Mouse (Mus musculus): ENCODE measurements around the gene Slc48a1. TPM values are rescaled to one million over a fixed set of nuclear protein-coding genes. Genes with fewer than 3 reads are reported as not detected.
A peak's percentile ranks its signal among the peaks of the same experiment; 100 is the strongest.

The Slc48a1 gene
- polyA plus RNA-seq, 1 experiment from 2014 or later = 42.2 TPM

GRCm38 (mm10) chr15:97809942-97810341 is 31.6 kb downstream of the Slc48a1 start:
- Histone ChIP-seq H3K4me2 (no peak overlapping the region), H3K36me3 (peaks cover 59% of the 10 kb centered on the region), H3K27me3 (no peaks in the 10 kb centered on the region), H3K9ac (no peak overlapping the region), H3K4me3 (no peak overlapping the region), H3K4me1 (peaks cover 30% of the 10 kb centered on the region), H3K9me3 (no peaks in the 10 kb centered on the region), H3K27ac (no peak overlapping the region)
- ATAC-seq (ENCODE audit: borderline replicate concordance, extremely low read depth, low FRiP score, low TSS enrichment) = no peak
- WGBS = 88% methylated on average over 5 of the region's 5 CpGs

GRCm38 (mm10) chr15:97810399-97810798 is 32.1 kb downstream of the Slc48a1 start:
- H3K4me2 ChIP-seq = no peak overlapping the region
- no peaks in the 10 kb centered on the region for H3K9me3 ChIP-seq
- H3K36me3 ChIP-seq = peaks cover 56% of the 10 kb centered on the region
- no peak overlapping the region for H3K9ac ChIP-seq
- WGBS = 90% methylated on average over 5 of the region's 5 CpGs
- H3K4me1 ChIP-seq = peaks cover 30% of the 10 kb centered on the region
- ATAC-seq (ENCODE audit: borderline replicate concordance, extremely low read depth, low FRiP score, low TSS enrichment) = no peak
- H3K27ac ChIP-seq = no peak overlapping the region
- no peaks in the 10 kb centered on the region for H3K27me3 ChIP-seq
- H3K4me3 ChIP-seq = no peak overlapping the region

DNA sequence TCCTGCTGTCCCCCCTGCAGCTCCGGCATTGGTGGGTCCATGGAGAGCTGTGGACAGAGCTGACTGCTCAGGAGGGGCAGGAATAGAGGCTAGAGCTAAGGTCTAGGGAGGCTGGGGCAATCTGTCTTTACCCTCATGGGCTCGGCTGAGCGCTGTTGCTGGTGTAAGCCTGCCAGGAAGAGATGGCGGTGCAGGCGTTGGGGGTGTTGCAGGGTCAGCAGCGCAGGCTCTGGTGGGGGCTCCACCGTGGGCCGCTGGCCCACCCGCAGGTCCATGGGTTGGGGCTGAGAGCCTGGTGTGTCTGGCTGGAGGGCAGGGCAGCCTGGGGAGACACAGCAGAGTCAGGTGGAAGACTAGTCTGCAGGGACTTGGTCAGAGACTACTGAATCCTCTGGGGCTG is 33.0 kb downstream of the Slc48a1 start:
- Histone ChIP-seq H3K27ac (no peak overlapping the region), H3K27me3 (no peaks in the 10 kb centered on the region), H3K9me3 (no peaks in the 10 kb centered on the region), H3K4me1 (peaks cover 30% of the 10 kb centered on the region), H3K4me2 (no peak overlapping the region), H3K36me3 (peaks cover 54% of the 10 kb centered on the region), H3K9ac (no peak overlapping the region), H3K4me3 (no peak overlapping the region)
- no peak for ATAC-seq (ENCODE audit: borderline replicate concordance, extremely low read depth, low FRiP score, low TSS enrichment)
- WGBS = 86% methylated on average over 9 of the region's 9 CpGs

DNA sequence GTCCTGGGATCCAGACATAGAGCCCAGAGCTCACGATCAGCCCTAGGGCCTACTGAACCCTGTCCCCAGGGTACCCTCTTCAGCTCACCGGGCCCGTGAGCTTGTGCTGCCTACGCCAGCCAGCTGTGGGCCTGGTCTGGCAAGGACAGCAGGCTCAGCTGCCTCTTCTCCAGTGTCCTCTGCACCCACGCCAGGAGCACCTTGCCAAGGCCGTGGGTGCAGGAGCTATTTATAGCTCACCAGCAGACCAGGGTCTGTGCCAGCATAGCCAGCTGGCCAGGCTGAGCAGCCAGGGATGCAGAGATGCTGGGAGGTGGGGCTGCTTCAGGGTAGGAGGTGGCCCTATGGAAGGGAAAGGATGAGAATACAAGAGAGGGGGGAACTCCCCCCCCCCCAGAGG is 33.8 kb downstream of the Slc48a1 start:
- no peaks in the 10 kb centered on the region for H3K27me3 ChIP-seq
- no peak overlapping the region for H3K4me2 ChIP-seq
- H3K9ac ChIP-seq = no peak overlapping the region
- peaks cover 46% of the 10 kb centered on the region for H3K36me3 ChIP-seq
- 0 out of 2 replicates have a peak, but pooled peaks have one; percentile 28 for ATAC-seq (ENCODE audit: borderline replicate concordance, extremely low read depth, low FRiP score, low TSS enrichment)
- H3K9me3 ChIP-seq = no peaks in the 10 kb centered on the region
- peaks cover 30% of the 10 kb centered on the region for H3K4me1 ChIP-seq
- peak overlapping the region; percentile 45; the same call in 1 of the 2 replicates for H3K27ac ChIP-seq
- H3K4me3 ChIP-seq = no peak overlapping the region
- 67% methylated on average over 6 of the region's 6 CpGs for WGBS

DNA sequence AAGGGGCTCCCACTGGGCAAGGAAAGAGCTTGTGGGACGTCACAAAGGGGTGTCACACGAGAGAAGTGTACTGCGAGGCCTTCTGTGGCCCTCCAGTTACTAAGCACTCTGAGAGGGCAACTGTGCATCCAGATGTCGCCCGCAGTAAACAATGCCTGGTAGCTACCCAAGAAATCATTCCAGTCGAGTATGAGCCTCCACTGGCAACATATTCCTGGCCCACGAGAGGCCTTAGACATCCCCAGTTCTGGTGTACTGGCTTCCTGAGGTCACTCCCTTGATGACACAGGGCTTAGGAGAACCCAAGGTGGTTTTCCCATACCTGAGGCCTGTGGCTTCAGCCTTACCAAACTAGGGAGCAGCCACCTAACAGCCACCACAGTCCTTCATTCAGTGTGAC is 34.6 kb downstream of the Slc48a1 start:
- peaks cover 39% of the 10 kb centered on the region for H3K36me3 ChIP-seq
- WGBS = 59% methylated on average over 7 of the region's 7 CpGs
- peak overlapping the region; percentile 45 for H3K27ac ChIP-seq
- no peak for ATAC-seq (ENCODE audit: borderline replicate concordance, extremely low read depth, low FRiP score, low TSS enrichment)
- no peaks in the 10 kb centered on the region for H3K9me3 ChIP-seq
- no peak overlapping the region for H3K9ac ChIP-seq
- peaks cover 30% of the 10 kb centered on the region for H3K4me1 ChIP-seq
- H3K4me2 ChIP-seq = no peak overlapping the region
- no peaks in the 10 kb centered on the region for H3K27me3 ChIP-seq
- no peak overlapping the region for H3K4me3 ChIP-seq

DNA sequence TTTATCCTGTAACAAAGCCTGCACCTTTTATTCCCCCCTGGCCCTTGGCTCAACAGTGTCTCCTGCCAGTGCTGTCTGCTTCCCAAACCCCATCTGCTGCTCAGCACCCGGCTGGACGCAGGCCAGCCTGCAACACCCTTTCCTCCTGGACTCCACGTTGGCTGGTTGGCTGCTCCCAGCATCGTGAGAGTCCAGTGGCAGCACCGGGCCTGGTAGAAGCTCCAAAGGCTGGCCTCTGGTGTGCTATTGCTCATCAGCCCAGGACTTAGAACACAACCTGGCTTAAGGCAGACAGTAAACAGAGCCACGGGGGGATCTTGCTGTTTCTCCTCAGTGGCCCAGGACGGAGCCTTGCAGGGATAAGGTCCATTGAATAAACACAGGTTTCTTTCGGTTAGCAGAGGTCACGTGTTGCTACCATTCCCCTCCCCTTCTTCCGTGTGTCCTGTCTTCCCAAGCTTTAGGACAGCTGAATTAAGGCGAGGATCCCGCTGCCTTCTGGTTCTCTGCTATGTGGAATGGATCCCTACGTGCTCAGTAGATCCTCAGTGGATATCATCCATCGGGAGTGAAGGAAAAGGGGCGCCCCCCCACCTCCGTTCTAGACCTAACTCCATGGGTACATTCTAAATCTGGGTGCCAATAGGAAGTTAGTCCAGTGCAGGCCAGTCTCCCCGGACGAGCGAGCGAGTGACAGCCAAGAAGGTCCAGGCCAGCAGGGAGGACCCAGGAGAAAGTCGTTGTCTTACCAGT is 35.3 kb downstream of the Slc48a1 start:
- ATAC-seq (ENCODE audit: borderline replicate concordance, extremely low read depth, low FRiP score, low TSS enrichment) = no peak
- Histone ChIP-seq H3K4me3 (no peak overlapping the region), H3K4me2 (peak overlapping the region; percentile 1; the same call in 1 of the 2 replicates), H3K4me1 (peaks cover 30% of the 10 kb centered on the region), H3K9me3 (no peaks in the 10 kb centered on the region), H3K27ac (peak overlapping the region; percentile 45), H3K9ac (no peak overlapping the region), H3K27me3 (no peaks in the 10 kb centered on the region), H3K36me3 (peaks cover 31% of the 10 kb centered on the region)
- WGBS = 35% methylated on average over 21 of the region's 21 CpGs

- Histone ChIP-seq H3K9ac (no peak overlapping the region), H3K4me1 (peaks cover 30% of the 10 kb centered on the region), H3K27me3 (no peaks in the 10 kb centered on the region), H3K36me3 (peaks cover 20% of the 10 kb centered on the region), H3K27ac (peak overlapping the region; percentile 40; the same call in 1 of the 2 replicates), H3K9me3 (no peaks in the 10 kb centered on the region), H3K4me2 (no peak overlapping the region), H3K4me3 (no peak overlapping the region)
- WGBS = 45% methylated on average over 5 of the region's 5 CpGs
- ATAC-seq (ENCODE audit: borderline replicate concordance, extremely low read depth, low FRiP score, low TSS enrichment) = no peak
Observed at GRCm38 (mm10) chr15:97814703-97815102, 36.4 kb downstream of the Slc48a1 start.

DNA sequence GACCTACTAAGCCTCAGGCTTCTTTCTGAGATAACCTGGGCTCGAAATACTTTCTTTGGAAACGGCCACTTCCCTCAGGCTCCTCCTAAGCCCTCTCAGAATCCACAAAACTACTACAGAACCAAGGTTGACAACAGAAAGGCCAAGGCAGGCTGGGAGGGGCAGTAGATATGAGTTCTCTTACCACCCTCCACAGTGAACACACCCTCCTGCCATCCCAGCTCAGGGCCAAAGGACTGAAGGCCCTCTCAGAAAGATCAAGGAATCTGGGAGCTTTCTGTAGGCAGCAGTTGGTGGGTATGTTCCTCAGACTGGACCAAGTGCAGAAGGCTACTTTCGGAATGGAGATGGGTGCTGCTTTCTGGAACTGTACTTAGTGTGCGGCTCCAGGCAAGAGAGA is 36.9 kb downstream of the Slc48a1 start:
- H3K9ac ChIP-seq = no peak overlapping the region
- peaks cover 30% of the 10 kb centered on the region for H3K4me1 ChIP-seq
- H3K27me3 ChIP-seq = no peaks in the 10 kb centered on the region
- H3K4me3 ChIP-seq = no peak overlapping the region
- H3K36me3 ChIP-seq = peaks cover 15% of the 10 kb centered on the region
- H3K9me3 ChIP-seq = no peaks in the 10 kb centered on the region
- ATAC-seq (ENCODE audit: borderline replicate concordance, extremely low read depth, low FRiP score, low TSS enrichment) = no peak
- WGBS = 89% methylated on average over 4 of the region's 4 CpGs
- H3K4me2 ChIP-seq = no peak overlapping the region
- 0 out of 2 replicates have a peak overlapping the region, but pooled peaks have one; percentile 40 for H3K27ac ChIP-seq

- H3K27ac ChIP-seq = no peak overlapping the region
- no peak overlapping the region for H3K4me3 ChIP-seq
- ATAC-seq (ENCODE audit: borderline replicate concordance, extremely low read depth, low FRiP score, low TSS enrichment) = no peak
- H3K27me3 ChIP-seq = no peaks in the 10 kb centered on the region
- H3K4me2 ChIP-seq = no peak overlapping the region
- no peaks in the 10 kb centered on the region for H3K9me3 ChIP-seq
- 84% methylated on average over 16 of the region's 17 CpGs for WGBS
- peaks cover 41% of the 10 kb centered on the region for H3K4me1 ChIP-seq
- H3K36me3 ChIP-seq = peaks cover 5% of the 10 kb centered on the region; the same call in 1 of the 2 replicates
- H3K9ac ChIP-seq = no peak overlapping the region
Observed at GRCm38 (mm10) chr15:97816199-97816994, 38.1 kb downstream of the Slc48a1 start.

- Histone ChIP-seq H3K9me3 (no peaks in the 10 kb centered on the region), H3K9ac (no peak overlapping the region)
- 82% methylated on average over 9 of the region's 9 CpGs for WGBS
Observed at GRCm38 (mm10) chr15:97819937-97820336, 41.6 kb downstream of the Slc48a1 start.

GRCm38 (mm10) chr15:97821321-97821982 is 43.1 kb downstream of the Slc48a1 start:
- Histone ChIP-seq H3K27me3 (no peaks in the 10 kb centered on the region), H3K36me3 (peaks cover 10% of the 10 kb centered on the region), H3K4me3 (no peak overlapping the region), H3K9me3 (no peaks in the 10 kb centered on the region), H3K4me1 (peaks cover 61% of the 10 kb centered on the region), H3K9ac (no peak overlapping the region), H3K4me2 (peak overlapping the region; percentile 19; the same call in 1 of the 2 replicates), H3K27ac (peak overlapping the region; percentile 67)
- WGBS = 31% methylated on average over 10 of the region's 10 CpGs
- ATAC-seq (ENCODE audit: borderline replicate concordance, extremely low read depth, low FRiP score, low TSS enrichment) = peak; percentile 8; the same call in 1 of the 2 replicates

More at GRCm38 (mm10) chr15:97819937-97820336, 41.6 kb downstream of the Slc48a1 start:
- Histone ChIP-seq H3K4me1 (peaks cover 45% of the 10 kb centered on the region), H3K36me3 (peaks cover 15% of the 10 kb centered on the region), H3K4me2 (no peak overlapping the region), H3K4me3 (no peak overlapping the region), H3K27ac (no peak overlapping the region), H3K27me3 (no peaks in the 10 kb centered on the region)
- ATAC-seq (ENCODE audit: borderline replicate concordance, extremely low read depth, low FRiP score, low TSS enrichment) = no peak
